Mouse (Mus musculus) heart, adult 2 months (tissue): ENCODE measurements around the gene Gba. TPM values are rescaled to one million over a fixed set of nuclear protein-coding genes. Genes with fewer than 3 reads are reported as not detected.

Source experiments
- DNase-seq, 2 experiments: peaks; one replicate each; pipeline ENCODE4 v3.0.0; 2021
- H3K27ac ChIP-seq: fragments of 200-600 bp; 2 replicates; pipeline ENCODE4 v1.8.1; 2022
- H3K27me3 ChIP-seq: fragments of 200-500 bp; 2 replicates; pipeline ENCODE4 v1.6.1; 2012; ENCODE audit warnings: mild to moderate bottlenecking, low read length, inconsistent platforms, mixed read lengths; ENCODE audit not compliant: control insufficient read depth, insufficient read depth
- H3K36me3 ChIP-seq: fragments of 200-500 bp; 2 replicates; pipeline ENCODE4 v1.6.1; 2012; ENCODE audit warnings: low read length, inconsistent platforms; ENCODE audit not compliant: control insufficient read depth, insufficient read depth
- H3K4me1 ChIP-seq: fragments of 200-500 bp; 2 replicates; pipeline ENCODE4 v1.6.1; 2011; ENCODE audit warnings: low read length; ENCODE audit not compliant: control insufficient read depth, insufficient read depth
- H3K4me3 ChIP-seq: fragments of 200-600 bp; 2 replicates; pipeline ENCODE4 v1.8.1; 2022
- H3K79me2 ChIP-seq: fragments of 200-500 bp; replicated peaks from 2 replicates; pipeline ENCODE4 v1.6.1; 2012; ENCODE audit warnings: mild to moderate bottlenecking, inconsistent platforms, low read length, moderate library complexity, mixed read lengths; ENCODE audit not compliant: control insufficient read depth, insufficient read depth
- H3K9ac ChIP-seq: fragments of 200-500 bp; 2 replicates; pipeline ENCODE4 v1.6.1; 2012; ENCODE audit warnings: low read depth, mild to moderate bottlenecking, control low read depth, inconsistent platforms, low read length, mixed read lengths
- CTCF ChIP-seq: fragments of 200-600 bp; IDR thresholded peaks from 2 replicates; pipeline ENCODE4 v1.8.1; 2022; ENCODE audit warnings: antibody characterized with exemption, mild to moderate bottlenecking, moderate library complexity
- EP300 ChIP-seq: fragments of 200-500 bp; IDR thresholded peaks from 2 replicates; pipeline ENCODE4 v1.6.1; 2011; ENCODE audit warnings: low read depth, low read length, control low read depth; ENCODE audit not compliant: insufficient read depth
- POLR2A ChIP-seq: fragments of 200-500 bp; IDR thresholded peaks from 2 replicates; pipeline ENCODE4 v1.6.1; 2011; ENCODE audit warnings: mild to moderate bottlenecking, low read depth, low read length, control low read depth; ENCODE audit not compliant: insufficient read depth
- WGBS: fragments of 180-500 bp; shearing (Covaris S2); methylation state at CpG from one replicate; pipeline ENCODE4 v1.1.7; 2018; 5-methylcytosine and 5-hydroxymethylcytosine counted together
- intact Hi-C: fragments of 180-260 bp; cut with DNase I; formaldehyde crosslinking; loops from one replicate; pipeline ENCODE4 v1.15.1; 2025
- microRNA-seq, 2 experiments: library from miRNA; unstranded; fragments of <30 nt; microRNA quantifications; one replicate each; pipeline ENCODE4 v1.2.0; 2021
- polyA plus RNA-seq: library from polyadenylated mRNA; depleted of rRNA; stranded (reverse); fragments of >200 nt; gene quantifications from 2 replicates; pipeline ENCODE4 v1.2.3, GENCODE M21; 2012; rRNA removed
- total RNA-seq, 2 experiments: library from RNA; stranded (reverse); gene quantifications; 2 replicates each; pipeline ENCODE4 v1.2.3; 2021

The Gba gene
- total and polyA plus RNA-seq, 3 experiments: 19.9 to 26.3 (median 20.4) TPM

DNA sequence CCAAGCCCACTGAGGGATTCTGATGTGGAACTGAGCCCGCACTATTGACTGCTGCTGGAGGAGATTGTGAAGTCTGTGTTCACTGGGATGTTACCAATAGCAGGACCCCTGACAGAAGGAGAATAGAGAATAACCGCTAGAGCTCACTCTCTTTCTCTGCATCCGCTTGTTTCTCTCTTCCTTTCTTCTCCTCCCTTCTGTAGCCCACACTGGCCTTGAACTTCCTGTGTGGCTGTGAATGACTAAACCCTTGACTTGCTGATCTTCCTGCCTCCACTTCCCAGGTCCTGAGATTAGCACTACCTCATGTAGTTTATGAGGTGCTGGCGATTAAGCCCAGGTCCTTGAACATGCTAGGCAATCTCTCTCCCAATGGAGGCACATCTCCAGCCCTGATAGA, 44.7 kb downstream of the Gba start:
- H3K4me3 ChIP-seq: no peak overlapping the region
- no peak overlapping the region for H3K9ac ChIP-seq
- peaks cover 13% of the 10 kb centered on the region for H3K4me1 ChIP-seq
- no peak for DNase-seq
- no peak for TF ChIP-seq EP300
- intact Hi-C loops: no loop called here
- no peak overlapping the region for H3K27ac ChIP-seq
- no peaks in the 10 kb centered on the region; the same call in 1 of the 2 replicates for H3K36me3 ChIP-seq
- H3K27me3 ChIP-seq: no peaks in the 10 kb centered on the region
- no peaks in the 10 kb centered on the region for H3K79me2 ChIP-seq
- 68% methylated on average over 4 of the region's 4 CpGs for WGBS

DNA sequence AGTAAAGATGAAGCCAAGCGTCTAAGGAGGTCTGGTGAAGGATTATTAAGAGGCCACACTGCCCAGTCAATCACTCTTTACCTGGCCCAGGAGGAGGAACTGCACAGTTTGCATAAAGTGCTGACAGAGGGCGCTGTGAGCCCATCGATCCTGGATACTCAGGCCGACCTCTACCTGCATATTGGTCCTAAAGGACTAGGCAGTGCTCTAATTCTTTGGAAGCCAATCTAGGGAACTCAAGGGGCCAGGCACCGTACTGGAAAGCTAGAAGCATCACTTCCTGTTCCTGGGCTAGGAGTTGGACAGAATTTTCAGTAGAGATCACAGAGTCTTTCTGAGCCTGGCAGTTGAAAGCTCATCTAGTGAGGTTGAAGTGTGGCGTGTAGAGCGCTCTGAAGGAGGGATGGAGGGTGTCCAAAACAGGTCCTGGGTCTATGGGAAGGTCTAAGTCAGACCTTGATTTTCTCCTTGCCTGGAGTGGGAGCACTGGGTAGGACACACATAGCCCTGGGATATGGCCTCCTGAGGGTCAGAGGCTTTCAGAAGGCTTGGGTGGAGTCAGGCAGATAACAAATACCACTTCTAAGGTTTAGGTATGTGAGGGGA, 47.8 kb downstream of the Gba start:
- intact Hi-C loops: loop anchor here (1.0 to 2.0 kb wide), 4 partner anchors 16 to 58 kb away; no protein-coding TSS in a partner anchor
- Histone ChIP-seq H3K36me3 (no peaks in the 10 kb centered on the region; the same call in 1 of the 2 replicates), H3K4me3 (no peak overlapping the region; the same call in 1 of the 2 replicates), H3K27ac (peak overlapping the region; percentile 94), H3K27me3 (no peaks in the 10 kb centered on the region), H3K4me1 (peaks cover 15% of the 10 kb centered on the region), H3K79me2 (no peaks in the 10 kb centered on the region), H3K9ac (no peak overlapping the region)
- 10% methylated on average over 7 of the region's 7 CpGs for whole genome bisulfite sequencing
- DNase-seq: peak; percentile 78 to 81
- TF ChIP-seq EP300: peak; percentile 93; the same call in 1 of the 2 replicates
- TF ChIP-seq POLR2A: peak; percentile 62; the same call in 1 of the 2 replicates
- peak; percentile 93 for TF ChIP-seq CTCF

DNA sequence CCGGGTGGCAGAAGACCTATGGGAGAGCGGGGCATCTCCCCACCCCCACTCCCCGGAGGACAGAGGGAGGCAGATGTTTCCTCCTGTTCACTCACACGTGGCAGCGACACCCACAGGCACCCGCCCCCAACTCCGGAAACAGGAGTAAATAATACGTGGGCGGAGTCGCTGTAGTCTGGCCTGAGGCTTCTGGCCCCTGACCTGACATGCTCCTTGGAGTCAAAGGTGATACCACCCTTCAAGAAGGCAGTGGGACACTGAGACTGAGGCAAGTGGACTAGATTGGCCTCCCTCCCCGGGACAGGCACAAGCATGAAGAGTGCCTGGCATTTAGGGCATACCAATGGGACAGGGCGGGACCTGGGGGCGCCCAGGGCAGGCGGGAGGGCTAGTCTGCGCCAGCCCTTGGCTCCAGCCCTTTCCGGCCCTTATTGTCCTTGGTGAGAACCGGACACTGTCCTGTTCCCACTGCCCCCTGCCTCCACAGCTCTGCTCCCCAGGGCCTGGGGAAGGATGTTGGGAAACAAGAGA, 48.7 kb downstream of the Gba start:
- TF ChIP-seq EP300: peak; percentile 85
- TF ChIP-seq POLR2A: peak; percentile 15; the same call in 1 of the 2 replicates
- TF ChIP-seq CTCF: no peak
- 4% methylated on average over 17 of the region's 17 CpGs for WGBS
- Histone ChIP-seq H3K27ac (peak overlapping the region; percentile 94), H3K4me3 (peak overlapping the region; percentile 37), H3K9ac (peak overlapping the region; percentile 66), H3K27me3 (no peaks in the 10 kb centered on the region), H3K36me3 (no peaks in the 10 kb centered on the region; the same call in 1 of the 2 replicates), H3K79me2 (no peaks in the 10 kb centered on the region), H3K4me1 (peaks cover 14% of the 10 kb centered on the region)
- peak; percentile 83 to 88 for DNase-seq
- intact Hi-C loops: loop anchor here (1.0 to 2.0 kb wide), 2 partner anchors 15 to 27 kb away; no protein-coding TSS in a partner anchor

DNA sequence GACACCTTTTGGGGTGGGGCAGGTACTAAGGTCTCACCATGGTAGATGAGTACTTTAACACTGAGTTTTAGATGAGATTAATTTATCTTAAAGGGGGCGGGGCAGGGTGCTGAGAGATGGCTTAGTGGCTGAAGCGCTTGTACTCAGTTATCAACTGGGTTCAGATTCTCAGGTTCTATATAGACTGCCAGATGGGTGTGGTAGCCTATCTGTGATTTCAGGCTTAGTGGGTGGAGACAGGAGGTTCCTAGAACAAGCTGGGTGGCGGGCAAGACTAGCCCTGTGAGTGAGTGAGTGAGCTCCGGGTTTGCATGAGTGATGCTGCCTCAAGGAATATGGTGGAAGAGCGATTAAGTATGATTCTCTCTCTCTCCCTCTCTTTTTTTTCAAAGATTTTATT, 52.3 kb downstream of the Gba start:
- no peak overlapping the region for H3K4me3 ChIP-seq
- no peaks in the 10 kb centered on the region; the same call in 1 of the 2 replicates for H3K36me3 ChIP-seq
- TF ChIP-seq EP300 (no peak), CTCF (no peak), POLR2A (no peak)
- 83% methylated on average over 5 of the region's 5 CpGs for WGBS
- no peak overlapping the region for H3K27ac ChIP-seq
- no peaks in the 10 kb centered on the region for H3K79me2 ChIP-seq
- H3K27me3 ChIP-seq: no peaks in the 10 kb centered on the region
- no peak for DNase-seq
- no peak overlapping the region for H3K9ac ChIP-seq
- H3K4me1 ChIP-seq: peaks cover 15% of the 10 kb centered on the region
- intact Hi-C loops: no loop called here

DNA sequence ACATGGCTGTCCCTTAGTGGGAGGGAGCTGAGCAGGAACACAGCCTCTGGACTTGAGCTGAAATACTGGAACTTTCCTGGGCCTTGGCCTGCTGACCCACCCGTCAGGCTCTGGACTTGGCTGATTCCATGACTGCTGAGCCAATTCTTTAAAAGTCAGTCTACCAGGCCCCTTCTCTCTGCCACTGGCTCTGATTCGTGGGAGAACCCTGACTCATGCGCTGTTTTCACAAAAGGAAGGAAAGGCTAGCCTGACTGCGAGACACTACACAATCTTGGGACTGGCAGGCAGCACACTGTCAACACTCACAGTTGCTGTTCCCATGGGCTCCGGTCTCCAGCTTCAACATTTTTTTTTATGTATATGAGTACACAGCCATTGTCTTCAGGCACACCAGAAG, 53.4 kb downstream of the Gba start:
- Histone ChIP-seq H3K4me3 (no peak overlapping the region), H3K27ac (peak overlapping the region; percentile 23), H3K79me2 (no peaks in the 10 kb centered on the region), H3K36me3 (no peaks in the 10 kb centered on the region; the same call in 1 of the 2 replicates), H3K9ac (no peak overlapping the region), H3K27me3 (no peaks in the 10 kb centered on the region), H3K4me1 (peaks cover 9% of the 10 kb centered on the region)
- TF ChIP-seq POLR2A (peak; percentile 43; the same call in 1 of the 2 replicates), EP300 (no peak)
- peak in 1 of 2 experiments; percentile 47 for DNase-seq
- WGBS: 23% methylated on average over 5 of the region's 5 CpGs
- intact Hi-C loops: no loop called here

Small RNA genes within 50 kb of the gene (microRNA-seq; reads per million reads assigned to microRNA genes)
- gene Mir92b: 65.6 to 74.5 reads per million in 2 experiments

Other genes with a start within 250 kb of the Gba start
- 10 to 100 TPM; 26.4 to 30.9 TPM for gene Rusc1, start 109.6 kb upstream of the Gba start, total RNA-seq
- 38.8 and 50.4 TPM in 2 replicates for gene Rusc1, start 109.6 kb upstream of the Gba start, polyA plus RNA-seq
- gene Gm43738, start 101.8 kb upstream of the Gba start, total RNA-seq: not detected
- gene Gm43738, start 101.8 kb upstream of the Gba start, polyA plus RNA-seq: not detected in 2 replicates
- gene Fdps, start 101.0 kb upstream of the Gba start, total RNA-seq: 10 to 100 TPM; 20.8 to 21.1 TPM
- 22.5 and 29.6 TPM in 2 replicates for gene Fdps, start 101.0 kb upstream of the Gba start, polyA plus RNA-seq
- not detected for gene Pklr, start 66.8 kb upstream of the Gba start, total RNA-seq
- 0.06 TPM in 1 of 2 replicates, not detected in the other for gene Pklr, start 66.8 kb upstream of the Gba start, polyA plus RNA-seq
- gene Hcn3, start 42.7 kb upstream of the Gba start, total RNA-seq: under 1 TPM in 1 of 2 experiments, not detected in 1; 0.25 TPM
- 0.26 and 0.29 TPM in 2 replicates for gene Hcn3, start 42.7 kb upstream of the Gba start, polyA plus RNA-seq
- gene Clk2, start 38.1 kb upstream of the Gba start, total RNA-seq: 10 to 100 TPM; 15.4 to 18.9 TPM
- 26.5 and 40.4 TPM in 2 replicates for gene Clk2, start 38.1 kb upstream of the Gba start, polyA plus RNA-seq
- gene Scamp3, start 25.5 kb upstream of the Gba start, total RNA-seq: 10 to 100 TPM; 44.5 to 54.7 TPM
- gene Scamp3, start 25.5 kb upstream of the Gba start, polyA plus RNA-seq: 96.7 and 108 TPM in 2 replicates
- 1 to 10 TPM; 3.9 to 5.1 TPM for gene Fam189b, start 19.8 kb upstream of the Gba start, total RNA-seq
- 12.8 and 18.0 TPM in 2 replicates for gene Fam189b, start 19.8 kb upstream of the Gba start, polyA plus RNA-seq
- 1 to 10 TPM; 3.4 to 5.1 TPM for gene Thbs3, start 12.3 kb downstream of the Gba start, total RNA-seq
- gene Thbs3, start 12.3 kb downstream of the Gba start, polyA plus RNA-seq: 15.8 and 24.3 TPM in 2 replicates
- gene Mtx1, start 24.2 kb downstream of the Gba start, total RNA-seq: 10 to 100 TPM; 59.8 to 61.8 TPM
- gene Mtx1, start 24.2 kb downstream of the Gba start, polyA plus RNA-seq: 96.2 and 111 TPM in 2 replicates
- gene Muc1, start 26.1 kb downstream of the Gba start, total RNA-seq: under 1 TPM; 0.39 to 0.47 TPM
- 0.67 and 6.2 TPM in 2 replicates for gene Muc1, start 26.1 kb downstream of the Gba start, polyA plus RNA-seq
- gene Krtcap2, start 43.0 kb downstream of the Gba start, total RNA-seq: 10 to 100 TPM; 80.7 to 95.7 TPM
- 84.3 and 116 TPM in 2 replicates for gene Krtcap2, start 43.0 kb downstream of the Gba start, polyA plus RNA-seq
- under 1 TPM; 0.39 to 0.96 TPM for gene Trim46, start 43.4 kb downstream of the Gba start, total RNA-seq
- 1.4 and 1.9 TPM in 2 replicates for gene Trim46, start 43.4 kb downstream of the Gba start, polyA plus RNA-seq
- 10 to 100 TPM; 54.3 to 58.2 TPM for gene Dpm3, start 56.4 kb downstream of the Gba start, total RNA-seq
- gene Dpm3, start 56.4 kb downstream of the Gba start, polyA plus RNA-seq: 140 and 160 TPM in 2 replicates
- gene Slc50a1, start 67.6 kb downstream of the Gba start, total RNA-seq: 10 to 100 TPM; 17.3 to 23.3 TPM
- gene Slc50a1, start 67.6 kb downstream of the Gba start, polyA plus RNA-seq: 105 and 111 TPM in 2 replicates
- 10 to 100 TPM; 22.6 to 28.4 TPM for gene Efna1, start 78.2 kb downstream of the Gba start, total RNA-seq
- 39.6 and 44.4 TPM in 2 replicates for gene Efna1, start 78.2 kb downstream of the Gba start, polyA plus RNA-seq
- not detected for gene Efna3, start 120.0 kb downstream of the Gba start, total RNA-seq
- 0.09 TPM in 1 of 2 replicates, not detected in the other for gene Efna3, start 120.0 kb downstream of the Gba start, polyA plus RNA-seq
- under 1 TPM; 0.21 to 0.36 TPM for gene Efna4, start 135.1 kb downstream of the Gba start, total RNA-seq
- 0.64 and 0.86 TPM in 2 replicates for gene Efna4, start 135.1 kb downstream of the Gba start, polyA plus RNA-seq
- 10 to 100 TPM; 56.8 to 59.2 TPM for gene Adam15, start 147.1 kb downstream of the Gba start, total RNA-seq
- gene Adam15, start 147.1 kb downstream of the Gba start, polyA plus RNA-seq: 95.6 and 95.7 TPM in 2 replicates
- not detected for gene Dcst2, start 159.0 kb downstream of the Gba start, total RNA-seq
- gene Dcst2, start 159.0 kb downstream of the Gba start, polyA plus RNA-seq: 0.09 and 0.35 TPM in 2 replicates
- not detected for gene Dcst1, start 162.3 kb downstream of the Gba start, total RNA-seq
- gene Dcst1, start 162.3 kb downstream of the Gba start, polyA plus RNA-seq: 0.18 and 0.23 TPM in 2 replicates
- 10 to 100 TPM; 20.5 to 23.4 TPM for gene Zbtb7b, start 191.8 kb downstream of the Gba start, total RNA-seq
- gene Zbtb7b, start 191.8 kb downstream of the Gba start, polyA plus RNA-seq: 21.5 and 21.9 TPM in 2 replicates
- gene Lenep, start 199.9 kb downstream of the Gba start, total RNA-seq: not detected
- gene Lenep, start 199.9 kb downstream of the Gba start, polyA plus RNA-seq: 2.1 and 5.4 TPM in 2 replicates
- 10 to 100 TPM; 56.1 to 59.7 TPM for gene Flad1, start 208.9 kb downstream of the Gba start, total RNA-seq
- 81.3 and 89.8 TPM in 2 replicates for gene Flad1, start 208.9 kb downstream of the Gba start, polyA plus RNA-seq
- 1 to 10 TPM; 3.3 to 3.5 TPM for gene Cks1b, start 215.5 kb downstream of the Gba start, total RNA-seq
- gene Cks1b, start 215.5 kb downstream of the Gba start, polyA plus RNA-seq: 9.0 and 10.7 TPM in 2 replicates
- 10 to 100 TPM; 31.6 to 32.0 TPM for gene Shc1, start 215.5 kb downstream of the Gba start, total RNA-seq
- gene Shc1, start 215.5 kb downstream of the Gba start, polyA plus RNA-seq: 32.4 and 50.5 TPM in 2 replicates
- 10 to 100 TPM; 12.5 to 15.3 TPM for gene Pygo2, start 227.3 kb downstream of the Gba start, total RNA-seq
- 14.4 and 17.3 TPM in 2 replicates for gene Pygo2, start 227.3 kb downstream of the Gba start, polyA plus RNA-seq
- 10 to 100 TPM; 55.7 to 67.5 TPM for gene Pbxip1, start 233.8 kb downstream of the Gba start, total RNA-seq
- 56.2 and 58.2 TPM in 2 replicates for gene Pbxip1, start 233.8 kb downstream of the Gba start, polyA plus RNA-seq